Mouse (Mus musculus) Patski (cell line): ENCODE data around the gene Olfr1062. TPM values are rescaled to one million over a fixed set of nuclear protein-coding genes. Genes with fewer than 3 reads are reported as not detected.
"Not testable (repeated sequence)": the region's sequence is repeated elsewhere in the genome, so short reads cannot be mapped to it uniquely, and the experiment has no call there.

ENCODE experiments used
- ATAC-seq: fragments of 100-300 bp; one replicate; pipeline ENCODE4 v1.8.0; 2021
- CTCF ChIA-PET: fragments of 350-600 bp; sonication (Branson Sonifier 250); formaldehyde crosslinking; loops from one replicate; lab custom pipeline; 2022; ENCODE audit warnings: inconsistent platforms; lab: Charles Lee
- POLR2A ChIA-PET: fragments of 350-600 bp; sonication (Branson Sonifier 250); formaldehyde crosslinking; loops from one replicate; lab custom pipeline; 2022; ENCODE audit warnings: antibody characterized with exemption, inconsistent platforms; lab: Charles Lee
- DNase-seq: peaks from one replicate; pipeline ENCODE4 v3.0.0-alpha.2; 2011; ENCODE audit warnings: low read depth, low spot score
- H3K27me3 ChIP-seq: fragments of 371-371 bp; one replicate; pipeline ENCODE4 v1.5.1; 2021
- CTCF ChIP-seq: fragments of 100-300 bp; IDR thresholded peaks from one replicate; pipeline ENCODE4 v1.5.1; 2021
- in situ Hi-C: fragments of 300-500 bp; cut with MboI; formaldehyde crosslinking; loops from 3 replicates; pipeline ENCODE4 v1.11.1; 2018; ENCODE audit warnings: low pct_unique_long_range_greater_than_20kb, mixed read lengths
- polyA plus RNA-seq: library from polyadenylated mRNA; unstranded; gene quantifications from one replicate; pipeline ENCODE4 v1.2.3, GENCODE M21; 2021

The Olfr1062 gene
- polyA plus RNA-seq, result not detected

DNA sequence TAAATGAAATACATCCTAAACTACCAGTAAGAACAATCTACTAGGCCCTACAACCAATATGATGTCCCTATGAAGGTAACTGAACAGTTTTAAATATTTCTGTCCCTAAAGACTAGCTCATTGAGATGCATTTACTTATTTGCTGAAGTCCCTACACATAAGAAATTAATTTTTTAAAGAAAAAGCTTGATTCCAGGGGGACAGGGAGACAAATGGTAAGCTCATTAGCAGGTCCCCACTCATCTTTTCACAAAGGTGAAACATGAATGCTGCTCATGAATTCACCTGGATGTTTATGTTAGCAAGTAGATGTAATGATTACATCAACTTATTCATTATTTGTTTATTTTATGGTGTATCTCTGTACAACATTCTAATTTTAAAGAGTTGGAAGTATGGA, at the start of gene Olfr1062:
Olfr1062 (minus strand) TSS at position 101 of the 400 bp plus-strand sequence.
- ATAC-seq, in situ Hi-C loops, CTCF ChIA-PET, DNase-seq, H3K27me3 ChIP-seq, POLR2A ChIA-PET: not testable (repeated sequence)

- TF ChIP-seq CTCF, result no peak
- ChIA-PET POLR2A (no interaction called here), CTCF (no interaction called here)
- no peaks in the 10 kb centered on the region for H3K27me3 ChIP-seq
- in situ Hi-C loops, result no loop called here
- no peak for DNase-seq
- ATAC-seq, result no peak
Observed at GRCm38 (mm10) chr2:86464442-86465109, 38.0 kb upstream of the Olfr1062 start.

DNA sequence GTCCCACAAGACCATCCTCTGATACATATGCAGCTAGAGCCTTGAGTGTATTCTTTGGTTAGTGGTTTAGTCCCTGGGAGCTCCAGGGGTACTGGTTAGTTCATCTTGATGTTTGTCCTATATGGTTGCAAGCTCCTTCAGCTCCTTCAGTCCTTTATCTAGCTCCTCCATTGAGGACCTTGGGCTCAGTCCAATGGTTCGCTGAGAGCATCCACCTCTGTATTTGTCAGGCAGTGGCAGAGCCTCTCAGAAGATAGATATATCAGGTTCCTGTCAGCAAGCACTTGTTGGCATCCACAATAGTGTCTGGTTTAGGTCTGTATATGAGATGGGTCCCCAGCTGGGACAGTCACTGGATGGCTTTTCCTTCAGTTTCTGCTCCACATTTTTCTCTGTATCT, 33.9 kb upstream of the Olfr1062 start:
- no peaks in the 10 kb centered on the region for H3K27me3 ChIP-seq
- ChIA-PET CTCF (no interaction called here), POLR2A (no interaction called here)
- DNase-seq (no peak), ATAC-seq (no peak)
- in situ Hi-C loops, result no loop called here
- TF ChIP-seq CTCF, result no peak

DNA sequence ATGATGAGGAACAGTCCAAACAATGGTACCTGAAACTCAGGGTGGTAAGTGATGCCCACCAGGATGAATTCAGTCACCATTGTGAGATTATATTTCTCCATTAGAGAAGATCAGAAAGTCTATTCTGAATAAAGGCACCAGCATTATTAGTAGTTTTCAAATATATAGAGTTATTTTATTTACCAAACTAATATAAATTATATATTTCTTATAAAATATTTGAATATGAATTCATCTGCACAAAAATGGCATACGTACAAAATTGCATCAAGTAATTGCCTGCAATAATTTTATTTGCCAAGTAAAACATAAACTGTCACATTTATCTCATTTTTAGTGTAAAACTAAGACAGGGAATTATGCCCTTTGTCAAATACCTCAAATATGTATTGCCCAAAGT, 29.6 kb upstream of the Olfr1062 start, which contains the start of gene Olfr1066:
Olfr1066 (minus strand) TSS at position 101 of the 400 bp plus-strand sequence.
- ChIA-PET CTCF (no interaction called here), POLR2A (no interaction called here)
- TF ChIP-seq CTCF, result no peak
- no peaks in the 10 kb centered on the region for H3K27me3 ChIP-seq
- ATAC-seq, result no peak
- in situ Hi-C loops, result no loop called here
- no peak for DNase-seq

GRCm38 (mm10) chr2:86450491-86450890, 23.9 kb upstream of the Olfr1062 start, which contains the start of gene Olfr1065:
Olfr1065 (minus strand) TSS chr2:86450591.
- POLR2A ChIA-PET, DNase-seq, ATAC-seq, in situ Hi-C loops, CTCF ChIA-PET, H3K27me3 ChIP-seq: not testable (repeated sequence)

DNA sequence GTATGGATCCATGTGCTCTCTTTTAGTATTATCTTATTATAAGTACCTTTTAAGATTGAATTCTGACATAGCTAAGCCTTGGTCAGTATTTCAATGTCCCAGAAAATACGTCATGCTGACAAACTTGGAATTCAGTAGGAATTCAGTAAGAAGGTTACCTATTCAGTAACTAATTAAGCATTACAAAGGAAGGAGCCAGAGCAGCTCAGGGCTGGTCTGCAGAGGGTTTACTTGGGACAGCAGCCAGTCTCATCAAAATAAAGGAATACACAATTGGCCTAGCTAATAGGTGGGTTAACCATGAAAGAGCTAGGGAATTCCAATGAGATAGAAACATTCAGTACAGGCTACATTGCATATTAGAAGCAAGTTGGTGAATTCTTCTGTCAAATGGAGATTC, 15.6 kb upstream of the Olfr1062 start:
- POLR2A ChIA-PET, in situ Hi-C loops, DNase-seq, ATAC-seq, H3K27me3 ChIP-seq, CTCF ChIA-PET: not testable (repeated sequence)

GRCm38 (mm10) chr2:86428511-86428910, 2.0 kb upstream of the Olfr1062 start:
- ATAC-seq, H3K27me3 ChIP-seq, in situ Hi-C loops, DNase-seq, CTCF ChIA-PET, POLR2A ChIA-PET: not testable (repeated sequence)

DNA sequence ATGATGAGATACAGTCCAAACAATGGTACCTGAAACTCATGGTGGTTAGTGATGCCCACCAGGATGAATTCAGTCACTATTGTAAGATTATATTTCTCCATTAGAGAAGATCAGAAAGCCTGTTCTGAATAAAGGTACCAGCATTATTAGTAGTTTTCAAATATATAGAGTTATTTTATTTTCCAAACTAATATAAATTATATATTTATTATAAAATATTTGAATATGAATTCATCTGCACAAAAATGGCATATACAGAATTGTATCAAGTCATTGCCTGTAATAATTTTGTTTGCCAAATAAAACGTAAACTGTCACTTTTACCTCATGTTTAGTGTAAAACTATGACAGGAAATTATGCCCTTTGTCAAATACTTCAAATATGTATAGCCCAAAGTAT, 12.6 kb downstream of the Olfr1062 start, which contains the start of gene Olfr1061:
Olfr1061 (minus strand) TSS at position 101 of the 400 bp plus-strand sequence.
- no peak for DNase-seq
- in situ Hi-C loops, result no loop called here
- ChIA-PET POLR2A (no interaction called here), CTCF (no interaction called here)
- no peak for TF ChIP-seq CTCF
- no peaks in the 10 kb centered on the region for H3K27me3 ChIP-seq
- ATAC-seq, result no peak

DNA sequence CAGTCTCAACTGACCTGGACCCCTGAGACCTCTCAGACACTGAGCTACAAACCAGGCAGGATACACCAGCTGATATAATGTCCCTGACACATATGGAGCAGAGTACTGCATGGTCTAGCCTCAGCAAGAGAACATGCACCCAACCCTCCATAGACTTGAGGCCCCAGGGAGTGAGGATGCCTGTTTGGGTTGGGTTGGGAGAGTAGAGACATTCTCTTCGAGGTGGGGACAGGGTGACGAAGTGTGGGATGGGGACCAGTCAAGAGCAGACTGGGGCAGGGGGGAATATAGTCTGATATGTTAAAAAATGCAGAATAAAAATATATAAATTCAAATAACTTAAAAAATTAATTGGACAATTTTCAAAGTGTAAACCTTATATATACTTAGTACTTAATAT, 31.4 kb downstream of the Olfr1062 start:
- CTCF ChIA-PET, result no interaction called here
- TF ChIP-seq CTCF, result no peak
- DNase-seq (no peak), ATAC-seq (no peak)
- in situ Hi-C loops, result no loop called here
- POLR2A ChIA-PET, result no interaction called here
- no peaks in the 10 kb centered on the region for H3K27me3 ChIP-seq

- in situ Hi-C loops, H3K27me3 ChIP-seq, ATAC-seq, POLR2A ChIA-PET, CTCF ChIA-PET, DNase-seq: not testable (repeated sequence)
Observed at GRCm38 (mm10) chr2:86388461-86388860, 38.1 kb downstream of the Olfr1062 start, which contains the start of gene Olfr1058. Olfr1058 (minus strand) TSS chr2:86388561.

DNA sequence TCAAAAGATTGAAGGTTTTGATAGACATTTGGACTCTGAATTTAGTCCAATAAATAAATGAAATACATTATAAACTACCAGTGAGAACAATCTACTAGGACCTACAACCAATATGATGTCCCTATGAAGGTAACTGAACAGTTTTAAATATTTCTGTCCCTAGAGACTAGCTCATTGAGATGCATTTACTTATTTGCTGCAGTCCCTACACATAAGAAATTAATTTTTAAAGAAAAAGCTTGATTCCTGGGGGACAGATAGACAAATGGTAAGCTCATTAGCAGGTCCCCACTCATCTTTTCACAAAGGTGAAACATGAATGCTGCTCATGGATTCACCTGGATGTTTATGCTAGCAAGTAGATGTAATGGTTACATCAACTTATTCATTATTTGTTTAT, 48.3 kb downstream of the Olfr1062 start, which contains the start of gene Olfr1057:
Olfr1057 (minus strand) TSS at position 101 of the 400 bp plus-strand sequence.
- no peaks in the 10 kb centered on the region for H3K27me3 ChIP-seq
- TF ChIP-seq CTCF, result no peak
- ChIA-PET CTCF (no interaction called here), POLR2A (no interaction called here)
- DNase-seq (no peak), ATAC-seq (no peak)
- in situ Hi-C loops, result loop anchor here (5.0 kb wide), 1 partner anchor 54 kb away; no protein-coding TSS in a partner anchor

Other genes starting within 250 kb of the Olfr1062 start
- not detected for gene Olfr1044, start 248.9 kb downstream of the Olfr1062 start, polyA plus RNA-seq
- not detected for gene Olfr52, start 241.1 kb downstream of the Olfr1062 start, polyA plus RNA-seq
- gene Olfr1045, start 223.7 kb downstream of the Olfr1062 start, polyA plus RNA-seq, result not detected
- not detected for gene Olfr1046, start 207.4 kb downstream of the Olfr1062 start, polyA plus RNA-seq
- not detected for gene Olfr1047, start 195.3 kb downstream of the Olfr1062 start, polyA plus RNA-seq
- gene Olfr1048, start 186.5 kb downstream of the Olfr1062 start, polyA plus RNA-seq, result not detected
- not detected for gene Olfr1049, start 168.4 kb downstream of the Olfr1062 start, polyA plus RNA-seq
- not detected for gene Olfr1051, start 147.7 kb downstream of the Olfr1062 start, polyA plus RNA-seq
- gene Olfr1052, start 134.3 kb downstream of the Olfr1062 start, polyA plus RNA-seq, result not detected
- not detected for gene Olfr1053, start 111.5 kb downstream of the Olfr1062 start, polyA plus RNA-seq
- not detected for gene Olfr1054, start 91.3 kb downstream of the Olfr1062 start, polyA plus RNA-seq
- gene Olfr1055, start 76.5 kb downstream of the Olfr1062 start, polyA plus RNA-seq, result not detected
- not detected for gene Olfr1056, start 64.3 kb downstream of the Olfr1062 start, polyA plus RNA-seq
- not detected for gene Olfr1057, start 48.4 kb downstream of the Olfr1062 start, polyA plus RNA-seq
- not detected for gene Olfr1058, start 38.2 kb downstream of the Olfr1062 start, polyA plus RNA-seq
- gene Olfr1061, start 12.7 kb downstream of the Olfr1062 start, polyA plus RNA-seq, result not detected
- gene Olfr1065, start 23.8 kb upstream of the Olfr1062 start, polyA plus RNA-seq, result not detected
- gene Olfr1066, start 29.5 kb upstream of the Olfr1062 start, polyA plus RNA-seq, result not detected
- gene Olfr228, start 60.6 kb upstream of the Olfr1062 start, polyA plus RNA-seq, result not detected
- gene Olfr1076, start 81.7 kb upstream of the Olfr1062 start, polyA plus RNA-seq, result not detected
- not detected for gene Olfr1079, start 115.7 kb upstream of the Olfr1062 start, polyA plus RNA-seq
- gene Olfr1080, start 131.5 kb upstream of the Olfr1062 start, polyA plus RNA-seq, result not detected
- not detected for gene Olfr1082, start 172.2 kb upstream of the Olfr1062 start, polyA plus RNA-seq
- gene Olfr1084, start 213.0 kb upstream of the Olfr1062 start, polyA plus RNA-seq, result not detected
- not detected for gene Olfr1085, start 235.3 kb upstream of the Olfr1062 start, polyA plus RNA-seq